ENCODE assay signal across 34 mouse cellular contexts in genomic region chr2:181083945-181084344, GRCm38 (mm10). TPM values are rescaled to one million over a fixed set of nuclear protein-coding genes. Genes with fewer than 3 reads are reported as not detected.
DNase-seq lines count a peak whose midpoint lies in the region; ATAC-seq and TF ChIP-seq lines count a peak whose summit lies in the region.
"Had no signal": no experiment of that assay in that cellular context is flagged by ENCODE, and none has a peak within 500 bp of the region (broad histone marks: within the 10 kb centered on the region; RNA-seq: fewer than 3 reads in every experiment).

No protein-coding gene starts in this region.

- H3K4me3 ChIP-seq in limb, embryonic 14.5 days (replicated peaks; ENCODE audit: low read length) = no peak overlapping the region
- no peak overlapping the region for H3K4me3 ChIP-seq in limb, embryonic 10.5 days
- H3K4me3 ChIP-seq: embryonic facial prominence, embryonic 15.5 days; forebrain, embryonic 13.5 days; heart, adult 2 months; heart, embryonic 12.5 days; left cerebral cortex, adult 2 months; lung, embryonic 15.5 days; midbrain, embryonic 12.5 days; neural tube, embryonic 15.5 days had no signal

- 0 out of 2 replicates have a peak, but pooled peaks have one; percentile 30 for ATAC-seq in limb, embryonic 14.5 days (ENCODE audit: low FRiP score, low read depth)
- ATAC-seq: forebrain, embryonic 13.5 days; inflammation-experienced regulatory T-cells, adult 6 months had no signal

- H3K9me3 ChIP-seq in limb, embryonic 14.5 days (ENCODE audit: control insufficient read depth, low read length) = no peaks in the 10 kb centered on the region
- no peaks in the 10 kb centered on the region for H3K9me3 ChIP-seq in limb, embryonic 10.5 days (replicated peaks)
- H3K9me3 ChIP-seq: embryonic facial prominence, embryonic 15.5 days; forebrain, embryonic 13.5 days; heart, embryonic 12.5 days; lung, embryonic 15.5 days; midbrain, embryonic 12.5 days; neural tube, embryonic 15.5 days had no signal

- no peak overlapping the region for H3K4me2 ChIP-seq in limb, embryonic 14.5 days (replicated peaks; ENCODE audit: low read depth, low read length, severe bottlenecking)
- H3K4me2 ChIP-seq: embryonic facial prominence, embryonic 15.5 days; forebrain, embryonic 13.5 days; heart, embryonic 12.5 days; hindbrain, embryonic 14.5 days; lung, embryonic 15.5 days; midbrain, embryonic 12.5 days; neural tube, embryonic 15.5 days had no signal

- no peak overlapping the region for H3K9ac ChIP-seq in limb, embryonic 14.5 days (ENCODE audit: low read depth, low read length, severe bottlenecking)
- H3K9ac ChIP-seq: embryonic facial prominence, embryonic 15.5 days; forebrain, embryonic 13.5 days; heart, embryonic 12.5 days; hindbrain, embryonic 14.5 days; liver, embryonic 14.5 days; lung, embryonic 15.5 days; midbrain, embryonic 12.5 days; neural tube, embryonic 15.5 days had no signal

- H3K27ac ChIP-seq in limb, embryonic 14.5 days (replicated peaks; ENCODE audit: low read depth, low read length) = no peak overlapping the region
- H3K27ac ChIP-seq in limb, embryonic 10.5 days = no peak overlapping the region
- H3K27ac ChIP-seq: embryonic facial prominence, embryonic 15.5 days; forebrain, embryonic 13.5 days; heart, adult 2 months; hindbrain, embryonic 14.5 days; left cerebral cortex, adult 2 months; liver, embryonic 14.5 days; lung, embryonic 15.5 days; midbrain, embryonic 12.5 days; neural tube, embryonic 15.5 days had no signal

- 51% methylated on average over 4 of the region's 4 CpGs for WGBS in limb, embryonic 14.5 days
- 82% methylated on average over 4 of the region's 4 CpGs for WGBS in limb, embryonic 10.5 days

- DNase-seq in cerebellum, postnatal 10 days = peak; percentile 47 to 63
- DNase-seq in cerebellum, adult 11 months = no peak
- no peak for DNase-seq in limb, embryonic 14.5 days (ENCODE audit: low spot score)
- DNase-seq in limb, embryonic 10.5 days (ENCODE audit: low spot score) = no peak
- DNase-seq in 3T3-L1 (ENCODE audit: low read depth, low spot score) (peak; percentile 18), NIH3T3 (ENCODE audit: low read depth) (peak; percentile 17)
- DNase-seq in gastrocnemius, postnatal 10 days = no peak
- DNase-seq: adrenal gland, postnatal 10 days; cerebellum, adult 11-12 months; cerebellum, adult 9-11 months; heart, adult 2 months; heart, postnatal 4 days; kidney, adult 11 months; kidney, postnatal 25 days; liver; lung, postnatal 36 days; retina, postnatal 1 day; right cerebral cortex, postnatal 14 days; thymus, postnatal 14 days had no signal

- no peak for TF ChIP-seq POLR2A in limb, embryonic 14.5 days (IDR thresholded peaks at IDR 0.05; ENCODE audit: borderline replicate concordance, extremely low read depth, insufficient read depth, insufficient read length)

- no peaks in the 10 kb centered on the region for H3K27me3 ChIP-seq in limb, embryonic 14.5 days (ENCODE audit: control insufficient read depth, insufficient read depth, low read length)
- no peaks in the 10 kb centered on the region for H3K27me3 ChIP-seq in limb, embryonic 10.5 days (ENCODE audit: low read depth, poor library complexity, severe bottlenecking)
- H3K27me3 ChIP-seq: embryonic facial prominence, embryonic 15.5 days; forebrain, embryonic 13.5 days; lung, embryonic 15.5 days; midbrain, embryonic 12.5 days; neural tube, embryonic 15.5 days had no signal

- H3K4me1 ChIP-seq in limb, embryonic 14.5 days (ENCODE audit: control insufficient read depth, insufficient read depth, low read length) = no peaks in the 10 kb centered on the region
- no peaks in the 10 kb centered on the region for H3K4me1 ChIP-seq in limb, embryonic 10.5 days
- H3K4me1 ChIP-seq: forebrain, embryonic 13.5 days; lung, embryonic 15.5 days; neural tube, embryonic 15.5 days had no signal

- H3K36me3 ChIP-seq in limb, embryonic 14.5 days (ENCODE audit: control insufficient read depth, insufficient read depth, low read length) = no peaks in the 10 kb centered on the region
- H3K36me3 ChIP-seq in limb, embryonic 10.5 days = no peaks in the 10 kb centered on the region
- H3K36me3 ChIP-seq: embryonic facial prominence, embryonic 15.5 days; heart, embryonic 12.5 days; lung, embryonic 15.5 days had no signal

RNA-seq across cellular contexts. Expression of gene Chrna4, which starts 40.6 kb away (rescaled TPM):
- polyA plus RNA-seq in limb, embryonic 14.5 days (2012; rRNA removed) = 1.9 and 3.1 TPM in 2 replicates
- polyA plus RNA-seq in limb, embryonic 14.5 days (2014; fragmentation: Nextera tagmentation; extraction: Ambion mirVana) = 2.5 and 2.7 TPM in 2 replicates
- 0.65 and 1.3 TPM in 2 replicates for polyA plus RNA-seq in limb, embryonic 10.5 days (2016; fragmentation: Nextera tagmentation; extraction: Ambion mirVana)
- 1 to 10 TPM; 2.6 to 2.8 TPM for total RNA-seq in gastrocnemius, postnatal 10 days (2021)
- total RNA-seq: common myeloid progenitor, adult 5-6 weeks; heart, adult 2 months; megakaryocyte, adult 5-6 weeks had no signal
- polyA plus RNA-seq: heart, adult 2 months; inflammation-experienced regulatory T-cells, adult 6 months had no signal

RNA-seq across cellular contexts. Expression of gene Kcnq2, which starts 51.2 kb away (rescaled TPM):
- 0.28 and 0.38 TPM in 2 replicates for polyA plus RNA-seq in limb, embryonic 14.5 days (2012; rRNA removed)
- 0.14 TPM in 1 of 2 replicates, not detected in the other for polyA plus RNA-seq in limb, embryonic 14.5 days (2014; fragmentation: Nextera tagmentation; extraction: Ambion mirVana)
- 0.10 and 0.20 TPM in 2 replicates for polyA plus RNA-seq in limb, embryonic 10.5 days (2016; fragmentation: Nextera tagmentation; extraction: Ambion mirVana)
- under 1 TPM; 0.23 to 0.47 TPM for total RNA-seq in gastrocnemius, postnatal 10 days (2021)
- total RNA-seq: gastrocnemius, postnatal 4 days; megakaryocyte, adult 5-6 weeks had no signal
- polyA plus RNA-seq: heart, postnatal 0 days; kidney, embryonic 14.5 days had no signal

Comparison
In these comparisons a context has a peak if more than half of its experiments do, and no peak if none do; other contexts are left out.
1. DNase-seq: peak in cerebellum, postnatal 10 days (2 of 2), 3T3-L1 (single experiment) and NIH3T3 (single experiment); none in cerebellum, adult 11 months (single experiment), limb, embryonic 14.5 days (single experiment), limb, embryonic 10.5 days (single experiment) and gastrocnemius, postnatal 10 days (single experiment).